Comparison of ENCODE assay signal across 13 mouse cellular contexts in genomic region chr7:64539450-64540148, GRCm38 (mm10). TPM values are rescaled to one million over a fixed set of nuclear protein-coding genes. Genes with fewer than 3 reads are reported as not detected.
DNase-seq lines count a peak whose midpoint lies in the region; ATAC-seq and TF ChIP-seq lines count a peak whose summit lies in the region.
"Had no signal": no experiment of that assay in that cellular context is flagged by ENCODE, and none has a peak within 500 bp of the region (broad histone marks: within the 10 kb centered on the region; RNA-seq: fewer than 3 reads in every experiment).

No protein-coding gene starts in this region.

- TF ChIP-seq EP300 in ES-Bruce4 (IDR thresholded peaks at IDR 0.05; ENCODE audit: insufficient read depth, low read depth, low read length): no peak

- H3K4me2 ChIP-seq in hindbrain, embryonic 14.5 days (replicated peaks): peak overlapping the region; percentile 25; the same call in 1 of the 2 replicates
- no peak overlapping the region for H3K4me2 ChIP-seq in midbrain, embryonic 16.5 days (ENCODE audit: low read length)
- H3K4me2 ChIP-seq: heart, embryonic 12.5 days; lung, embryonic 15.5 days had no signal

- no peaks in the 10 kb centered on the region for H3K4me1 ChIP-seq in ES-Bruce4 (ENCODE audit: control insufficient read depth, insufficient read depth, low read length)
- H3K4me1 ChIP-seq in hindbrain, embryonic 14.5 days (replicated peaks; ENCODE audit: control insufficient read depth, insufficient read depth, low read length): peaks cover 5% of the 10 kb centered on the region; the same call in 1 of the 2 replicates
- H3K4me1 ChIP-seq in midbrain, embryonic 16.5 days (ENCODE audit: control insufficient read depth, insufficient read depth, low read length): peaks cover 8% of the 10 kb centered on the region; the same call in 1 of the 2 replicates
- H3K4me1 ChIP-seq in limb, embryonic 10.5 days: no peaks in the 10 kb centered on the region
- H3K4me1 ChIP-seq: embryonic facial prominence, embryonic 10.5 days; heart, embryonic 12.5 days; lung, embryonic 15.5 days had no signal

- H3K9ac ChIP-seq in ES-Bruce4 (ENCODE audit: low read depth, poor library complexity, severe bottlenecking): no peak overlapping the region
- H3K9ac ChIP-seq in hindbrain, embryonic 14.5 days: peak overlapping the region; percentile 41; the same call in 1 of the 2 replicates
- peak overlapping the region; percentile 34; the same call in 1 of the 2 replicates for H3K9ac ChIP-seq in midbrain, embryonic 16.5 days (ENCODE audit: low read depth, low read length)
- H3K9ac ChIP-seq: heart, embryonic 12.5 days; lung, embryonic 15.5 days had no signal

- DNase-seq in brain, adult 2 months (ENCODE audit: low read depth, low spot score): peak; percentile 36
- no peak for DNase-seq in hindbrain, embryonic 14.5 days (ENCODE audit: low spot score)
- DNase-seq in urinary bladder, postnatal 10 days (ENCODE audit: low spot score): no peak
- DNase-seq in limb, embryonic 10.5 days (ENCODE audit: low spot score): no peak
- no peak for DNase-seq in ovary, adult 18-20 months (ENCODE audit: low spot score)
- DNase-seq: adrenal gland, adult 2 months; cerebellum, adult 9-10 months; gastrocnemius, postnatal 25 days had no signal

- WGBS in hindbrain, embryonic 14.5 days: 25% methylated on average over 10 of the region's 10 CpGs
- WGBS in midbrain, embryonic 16.5 days: 34% methylated on average over 10 of the region's 10 CpGs
- 61% methylated on average over 10 of the region's 10 CpGs for WGBS in limb, embryonic 10.5 days

- no peaks in the 10 kb centered on the region for H3K9me3 ChIP-seq in ES-Bruce4 (replicated peaks; ENCODE audit: control insufficient read depth, insufficient read depth, low read length, poor library complexity, severe bottlenecking)
- no peaks in the 10 kb centered on the region for H3K9me3 ChIP-seq in hindbrain, embryonic 14.5 days (ENCODE audit: control insufficient read depth, low read length)
- no peaks in the 10 kb centered on the region for H3K9me3 ChIP-seq in midbrain, embryonic 16.5 days (replicated peaks; ENCODE audit: control insufficient read depth, low read length, poor library complexity, severe bottlenecking)
- no peaks in the 10 kb centered on the region for H3K9me3 ChIP-seq in limb, embryonic 10.5 days (replicated peaks)
- H3K9me3 ChIP-seq: embryonic facial prominence, embryonic 10.5 days; heart, embryonic 12.5 days; lung, embryonic 15.5 days had no signal

- TF ChIP-seq CTCF in ES-Bruce4 (IDR thresholded peaks at IDR 0.05; ENCODE audit: low read depth, low read length): no peak

- no peaks in the 10 kb centered on the region for H3K27me3 ChIP-seq in ES-Bruce4 (ENCODE audit: control insufficient read depth, insufficient read depth, low read length, poor library complexity, severe bottlenecking)
- no peaks in the 10 kb centered on the region for H3K27me3 ChIP-seq in hindbrain, embryonic 14.5 days (ENCODE audit: control insufficient read depth, insufficient read depth, low read length)
- no peaks in the 10 kb centered on the region for H3K27me3 ChIP-seq in midbrain, embryonic 16.5 days (ENCODE audit: control insufficient read depth, insufficient read depth, low read depth, low read length)
- H3K27me3 ChIP-seq in limb, embryonic 10.5 days (ENCODE audit: low read depth, poor library complexity, severe bottlenecking): no peaks in the 10 kb centered on the region
- H3K27me3 ChIP-seq: lung, embryonic 15.5 days had no signal

- no peak for TF ChIP-seq POLR2A in ES-Bruce4 (IDR thresholded peaks at IDR 0.05; ENCODE audit: insufficient read depth, low read length)

- peak; percentile 81 for ATAC-seq in hindbrain, embryonic 14.5 days (ENCODE audit: low FRiP score)
- ATAC-seq in midbrain, embryonic 16.5 days: peak; percentile 82

- H3K4me3 ChIP-seq in ES-Bruce4 (ENCODE audit: low read depth, low read length): peak overlapping the region; percentile 32
- no peak overlapping the region for H3K4me3 ChIP-seq in hindbrain, embryonic 14.5 days (replicated peaks; ENCODE audit: low read length)
- H3K4me3 ChIP-seq in midbrain, embryonic 16.5 days (ENCODE audit: low read depth, low read length): no peak overlapping the region
- no peak overlapping the region for H3K4me3 ChIP-seq in limb, embryonic 10.5 days
- H3K4me3 ChIP-seq: embryonic facial prominence, embryonic 10.5 days; heart, embryonic 12.5 days; lung, embryonic 15.5 days had no signal

- no peaks in the 10 kb centered on the region for H3K36me3 ChIP-seq in ES-Bruce4 (ENCODE audit: control insufficient read depth, insufficient read depth, low read length, poor library complexity, severe bottlenecking)
- no peaks in the 10 kb centered on the region for H3K36me3 ChIP-seq in hindbrain, embryonic 14.5 days (replicated peaks; ENCODE audit: control insufficient read depth, insufficient read depth)
- no peaks in the 10 kb centered on the region for H3K36me3 ChIP-seq in midbrain, embryonic 16.5 days (ENCODE audit: control insufficient read depth, insufficient read depth, low read length)
- H3K36me3 ChIP-seq in limb, embryonic 10.5 days: no peaks in the 10 kb centered on the region
- H3K36me3 ChIP-seq: embryonic facial prominence, embryonic 10.5 days; heart, embryonic 12.5 days; lung, embryonic 15.5 days had no signal

- H3K27ac ChIP-seq in ES-Bruce4 (ENCODE audit: insufficient read depth, low read length): no peak overlapping the region
- peak overlapping the region; percentile 86 for H3K27ac ChIP-seq in hindbrain, embryonic 14.5 days
- peak overlapping the region; percentile 64 for H3K27ac ChIP-seq in midbrain, embryonic 16.5 days (ENCODE audit: low read length)
- H3K27ac ChIP-seq in limb, embryonic 10.5 days: no peak overlapping the region
- H3K27ac ChIP-seq: embryonic facial prominence, embryonic 10.5 days; lung, embryonic 15.5 days had no signal

RNA-seq across cellular contexts. Expression of gene Apba2, which starts 38.1 kb away (rescaled TPM):
- polyA plus RNA-seq in ES-Bruce4 (2011; ENCODE audit: insufficient read depth, insufficient read length, low read depth, missing spikeins): 1.9 and 2.2 TPM in 2 replicates
- 169 and 172 TPM in 2 replicates for polyA plus RNA-seq in hindbrain, embryonic 14.5 days (2014; fragmentation: Nextera tagmentation; extraction: Ambion mirVana)
- polyA plus RNA-seq in midbrain, embryonic 16.5 days (2015; fragmentation: Nextera tagmentation; extraction: Ambion mirVana): 204 and 208 TPM in 2 replicates
- 6.6 and 7.8 TPM in 2 replicates for polyA plus RNA-seq in limb, embryonic 10.5 days (2016; fragmentation: Nextera tagmentation; extraction: Ambion mirVana)

Comparison
In these comparisons a context has a peak if more than half of its experiments do, and no peak if none do; other contexts are left out.
1. H3K27ac ChIP-seq: peak in hindbrain, embryonic 14.5 days (single experiment) and midbrain, embryonic 16.5 days (single experiment); none in ES-Bruce4 (single experiment) and limb, embryonic 10.5 days (single experiment).
2. RNA of gene Apba2, which starts 38.1 kb away (polyA plus RNA-seq): 204 to 208 TPM in midbrain, embryonic 16.5 days and 169 to 172 TPM in hindbrain, embryonic 14.5 days; 6.6 to 7.8 TPM in limb, embryonic 10.5 days and 1.9 to 2.2 TPM in ES-Bruce4; every median in the first group is over 10 times any median in the second.